Mouse (Mus musculus): Measurements from ENCODE around the gene Vwa8.
"Not testable (repeated sequence)": the region's sequence is repeated elsewhere in the genome, so short reads cannot be mapped to it uniquely, and the experiment has no call there.

Vwa8 gene

DNA sequence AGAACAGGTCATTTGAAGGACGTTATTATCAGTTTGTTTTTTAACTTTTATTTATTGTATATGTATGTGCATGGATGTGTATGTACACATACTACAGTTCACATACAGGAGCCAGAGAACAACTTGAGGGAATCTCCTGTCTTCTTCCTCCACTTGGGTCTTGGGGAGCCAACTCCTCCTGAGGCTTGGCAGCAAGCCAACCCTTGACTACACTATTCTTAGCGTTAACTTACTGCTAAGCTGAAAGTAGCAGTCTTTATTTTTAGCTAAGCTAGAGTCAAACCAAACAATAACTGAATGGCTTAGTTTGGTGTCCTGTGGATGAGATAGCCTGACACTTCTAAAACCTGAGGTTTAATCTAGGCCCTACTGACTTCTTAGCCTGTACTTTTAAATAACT, 135.4 kb downstream of the Vwa8 start:
- no peak for DNase-seq (ENCODE audit: low spot score)

DNA sequence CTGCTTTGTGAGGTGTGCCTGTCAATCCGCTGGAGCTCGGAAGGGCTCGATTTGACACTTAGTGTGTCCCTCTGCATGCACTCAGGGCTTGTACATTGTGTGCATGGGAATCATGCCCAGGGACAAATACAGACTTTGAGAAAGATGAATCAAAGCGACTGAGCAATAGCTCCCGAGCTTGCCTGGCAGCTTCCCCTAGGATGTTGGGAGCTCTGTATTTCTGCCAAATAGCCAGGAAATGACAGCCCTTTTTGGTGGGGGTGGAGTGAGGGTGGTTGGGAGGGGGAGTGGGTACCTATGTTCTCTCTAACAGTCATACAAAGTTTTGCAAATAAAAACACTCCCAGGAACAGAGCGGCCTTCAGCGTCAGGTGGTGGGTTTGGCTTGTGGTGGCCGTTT, 138.7 kb downstream of the Vwa8 start:
- no peak for DNase-seq (ENCODE audit: low spot score)

GRCm38 (mm10) chr14:78992456-78992855, 143.6 kb downstream of the Vwa8 start:
- no peak for DNase-seq (ENCODE audit: low spot score)

DNA sequence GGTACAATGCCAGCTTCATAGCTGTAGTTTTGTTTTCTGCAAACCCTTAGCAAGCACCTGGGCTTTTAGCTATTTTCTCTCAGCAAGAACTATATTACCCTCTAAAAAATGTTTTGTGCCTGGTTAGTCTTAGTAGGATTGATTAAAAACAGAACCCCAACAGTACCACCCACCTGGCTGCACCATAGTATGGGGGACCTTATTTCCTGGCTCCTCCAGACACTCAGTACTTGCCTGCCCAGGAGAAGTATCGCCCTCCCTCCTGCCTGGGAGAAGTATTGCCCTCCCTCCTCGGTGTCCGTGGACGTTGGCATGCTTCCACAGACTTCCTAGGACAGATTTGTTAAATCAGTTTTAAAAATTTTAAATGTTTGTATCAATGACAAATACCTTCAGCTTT, 144.7 kb downstream of the Vwa8 start:
- no peak for DNase-seq (ENCODE audit: low spot score)

GRCm38 (mm10) chr14:78996359-78996758, 147.5 kb downstream of the Vwa8 start:
- no peak for DNase-seq (ENCODE audit: low spot score)

GRCm38 (mm10) chr14:79003576-79003975, 154.7 kb downstream of the Vwa8 start:
- no peak for DNase-seq (ENCODE audit: low spot score)

GRCm38 (mm10) chr14:79017710-79018109, 168.9 kb downstream of the Vwa8 start:
- DNase-seq (ENCODE audit: low spot score): not testable (repeated sequence)

- DNase-seq (ENCODE audit: low spot score): no peak
These were observed 169.7 kb downstream of the Vwa8 start for GRCm38 (mm10) chr14:79018564-79018963.

DNA sequence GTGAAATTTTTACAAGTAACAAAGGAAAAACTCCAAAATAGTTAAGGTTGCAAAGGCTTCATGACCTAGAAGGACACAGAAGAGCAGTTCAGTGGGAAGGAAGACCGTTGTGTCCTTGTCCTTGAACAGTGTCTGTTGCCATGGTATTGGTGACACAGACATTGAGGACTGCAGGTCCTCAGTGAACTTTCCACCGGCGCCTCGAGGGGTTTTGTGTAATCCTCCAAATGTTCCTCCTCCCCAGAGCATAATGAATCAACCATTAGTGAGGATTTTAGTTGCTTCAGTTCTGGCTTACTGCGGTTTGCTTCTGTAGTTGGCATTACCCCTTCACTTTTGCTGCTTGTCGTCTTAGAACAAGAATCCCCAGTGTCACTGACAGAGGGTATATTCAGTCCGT, 172.9 kb downstream of the Vwa8 start:
- DNase-seq (ENCODE audit: low spot score): no peak

GRCm38 (mm10) chr14:79028996-79029575, 180.2 kb downstream of the Vwa8 start:
- DNase-seq (ENCODE audit: low spot score): no peak

DNA sequence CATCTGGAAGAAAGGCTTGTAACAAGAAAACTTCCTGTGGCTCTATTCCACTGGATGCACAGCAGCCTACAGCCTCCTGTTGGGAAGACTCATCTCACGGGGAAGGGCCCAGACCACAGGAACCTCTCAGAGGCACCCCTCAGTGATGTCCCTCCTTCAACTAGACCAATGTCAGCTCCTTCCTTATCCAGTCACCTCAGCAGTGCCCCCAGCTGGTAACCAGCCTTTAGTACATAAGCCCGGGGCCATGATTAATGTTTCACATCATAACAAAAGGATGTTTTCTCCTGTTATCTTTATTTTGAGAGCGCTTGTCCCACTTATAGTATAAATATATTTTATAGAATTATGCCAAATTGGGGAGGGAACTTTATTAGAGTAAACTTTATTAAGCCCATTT, 181.9 kb downstream of the Vwa8 start:
- no peak for DNase-seq (ENCODE audit: low spot score)

- DNase-seq (ENCODE audit: low spot score): no peak
These were observed 182.4 kb downstream of the Vwa8 start for GRCm38 (mm10) chr14:79031230-79031740.

- no peak for DNase-seq (ENCODE audit: low spot score)
These were observed 184.5 kb downstream of the Vwa8 start for GRCm38 (mm10) chr14:79033396-79033795.

- peak; percentile 14 for DNase-seq (ENCODE audit: low spot score)
These were observed 185.7 kb downstream of the Vwa8 start for GRCm38 (mm10) chr14:79034511-79034913.

- DNase-seq (ENCODE audit: low spot score): no peak
These were observed 186.7 kb downstream of the Vwa8 start for GRCm38 (mm10) chr14:79035575-79035974.

GRCm38 (mm10) chr14:79047186-79047585, 198.3 kb downstream of the Vwa8 start:
- no peak for DNase-seq (ENCODE audit: low spot score)

DNA sequence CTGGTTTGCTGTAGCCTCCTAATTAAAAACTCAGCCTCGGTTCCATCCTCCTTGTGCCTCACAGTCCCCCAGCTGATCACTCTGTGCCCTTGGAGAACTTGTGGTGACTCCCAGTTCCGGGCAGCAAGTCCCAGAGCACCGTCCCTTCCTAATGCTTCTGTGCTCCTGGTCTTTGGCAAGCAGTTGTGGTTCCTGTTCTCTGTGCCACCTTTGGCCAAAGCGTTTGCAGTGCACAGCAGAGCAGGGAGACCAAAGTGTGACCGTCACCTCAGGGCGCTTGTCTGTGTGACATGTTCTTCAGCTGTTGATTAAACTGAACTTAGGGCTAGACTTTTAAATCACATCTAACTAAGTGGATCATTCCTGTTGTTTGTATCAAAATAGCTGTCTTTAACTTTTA, 199.1 kb downstream of the Vwa8 start:
- no peak for DNase-seq (ENCODE audit: low spot score)

DNA sequence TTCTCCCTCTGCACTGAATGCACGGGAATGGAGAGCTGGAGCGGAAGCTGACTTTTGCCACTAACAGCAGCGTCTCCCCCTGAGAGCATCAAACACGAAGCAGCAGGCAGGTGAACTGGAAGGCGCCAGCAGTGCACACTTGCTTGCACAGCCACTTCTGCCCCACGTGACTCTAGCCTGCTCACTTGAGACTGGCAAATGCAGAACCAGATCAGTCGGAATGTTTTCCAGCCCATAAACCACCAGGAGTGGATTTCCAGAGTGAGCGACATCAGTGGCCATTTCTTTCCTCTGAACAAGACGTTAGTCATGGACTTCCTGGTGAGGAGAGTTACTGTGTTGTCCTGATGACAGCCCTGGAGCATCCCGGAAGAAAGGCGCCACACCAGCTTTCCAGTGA, 200.7 kb downstream of the Vwa8 start:
- no peak for DNase-seq (ENCODE audit: low spot score)

GRCm38 (mm10) chr14:79065636-79066035, 216.8 kb downstream of the Vwa8 start:
- DNase-seq (ENCODE audit: low spot score): no peak

DNA sequence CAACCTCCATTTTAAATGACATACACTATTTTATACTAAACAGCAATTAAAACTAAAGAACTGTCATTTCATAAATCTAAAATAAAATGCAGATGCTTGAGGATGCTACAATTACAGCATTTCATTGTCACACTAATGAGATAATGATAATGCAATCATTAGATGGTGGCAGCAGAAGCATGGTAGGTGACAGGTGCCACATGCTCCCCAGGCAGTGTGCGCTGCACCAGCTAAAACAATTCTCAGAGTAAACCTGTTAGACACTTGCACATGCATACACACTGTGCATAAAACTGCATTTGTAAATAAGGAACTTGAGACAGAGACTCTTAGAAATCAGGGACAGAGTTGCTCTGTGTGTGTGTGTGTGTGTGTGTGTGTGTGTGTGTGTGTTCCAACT, 220.7 kb downstream of the Vwa8 start:
- DNase-seq (ENCODE audit: low spot score): no peak

- no peak for DNase-seq (ENCODE audit: low spot score)
These were observed 225.9 kb downstream of the Vwa8 start for GRCm38 (mm10) chr14:79074786-79075185.

GRCm38 (mm10) chr14:79076560-79077300, 227.9 kb downstream of the Vwa8 start:
- DNase-seq (ENCODE audit: low spot score): no peak

DNA sequence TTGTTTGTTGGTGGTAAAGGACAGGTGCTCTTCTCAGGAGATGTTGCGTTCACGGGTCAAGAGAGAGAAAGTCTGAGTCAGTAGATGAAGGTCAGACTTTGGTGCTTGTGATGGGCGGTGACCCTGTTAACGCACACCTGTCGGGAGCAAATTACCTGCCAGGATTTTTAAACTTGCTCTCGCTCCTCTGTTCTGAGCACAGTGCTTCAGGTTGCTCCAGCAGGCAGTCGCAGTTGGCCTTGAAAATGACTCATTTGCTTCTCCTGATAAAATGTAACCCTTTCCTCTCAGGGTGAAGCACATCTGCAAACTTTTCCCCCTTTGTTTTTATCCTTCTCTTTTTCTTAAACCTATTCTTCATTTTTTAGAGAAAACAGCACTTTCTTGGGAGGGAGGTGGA, 234.7 kb downstream of the Vwa8 start:
- no peak for DNase-seq (ENCODE audit: low spot score)

- DNase-seq (ENCODE audit: low spot score): no peak
These were observed 237.2 kb downstream of the Vwa8 start for GRCm38 (mm10) chr14:79086006-79086405.

All from yolk sac, embryonic 10.5 days (tissue).